Mouse (Mus musculus) hindbrain, embryonic 14.5 days (tissue): ENCODE data around the gene Ggta1. TPM values are rescaled to one million over a fixed set of nuclear protein-coding genes. Genes with fewer than 3 reads are reported as not detected.

Source experiments
- ATAC-seq: fragments of 200-750 bp; cut with Nextera tagmentation; 2 replicates; pipeline ENCODE4 v1.8.0; 2017; ENCODE audit warnings: moderate number of reproducible peaks, mild to moderate bottlenecking, moderate TSS enrichment, moderate library complexity; ENCODE audit not compliant: low FRiP score
- DNase-seq: peaks from one replicate; pipeline ENCODE4 v3.0.0-alpha.2; 2015; ENCODE audit warnings: low spot score
- H3K27ac ChIP-seq: fragments of 300-500 bp; sonication (generic); 2 replicates; pipeline ENCODE4 v1.5.1; 2014; ENCODE audit warnings: mild to moderate bottlenecking, moderate library complexity
- H3K27me3 ChIP-seq: fragments of 300-500 bp; sonication (generic); 2 replicates; pipeline ENCODE4 v1.6.1; 2014; ENCODE audit warnings: mild to moderate bottlenecking, low read length, mixed read lengths; ENCODE audit not compliant: control insufficient read depth, insufficient read depth
- H3K36me3 ChIP-seq: fragments of 300-500 bp; sonication (generic); replicated peaks from 2 replicates; pipeline ENCODE4 v1.6.1; 2014; ENCODE audit not compliant: control insufficient read depth, insufficient read depth
- H3K4me1 ChIP-seq: fragments of 300-500 bp; sonication (generic); replicated peaks from 2 replicates; pipeline ENCODE4 v1.6.1; 2014; ENCODE audit warnings: antibody characterized with exemption, low read length, mixed read lengths; ENCODE audit not compliant: control insufficient read depth, insufficient read depth
- H3K4me2 ChIP-seq: fragments of 300-500 bp; sonication (generic); replicated peaks from 2 replicates; pipeline ENCODE4 v1.6.1; 2014; ENCODE audit warnings: mild to moderate bottlenecking, moderate library complexity
- H3K4me3 ChIP-seq: fragments of 300-500 bp; sonication (generic); replicated peaks from 2 replicates; pipeline ENCODE4 v1.5.1; 2014; ENCODE audit warnings: mild to moderate bottlenecking, low read length
- H3K9ac ChIP-seq: fragments of 300-500 bp; sonication (generic); 2 replicates; pipeline ENCODE4 v1.6.1; 2014
- H3K9me3 ChIP-seq: fragments of 300-500 bp; sonication (generic); 2 replicates; pipeline ENCODE4 v1.6.1; 2016; ENCODE audit warnings: low read length; ENCODE audit not compliant: control insufficient read depth
- WGBS: fragments of 180-500 bp; shearing (Covaris S2); extraction: QIAGEN DNeasy Blood & Tissue Kit; methylation state at CpG from one replicate; pipeline ENCODE4 v1.1.7; 2014; 5-methylcytosine and 5-hydroxymethylcytosine counted together
- polyA plus RNA-seq: library from polyadenylated mRNA; unstranded; fragments of >200 nt; fragmentation: Nextera tagmentation; extraction: Ambion mirVana; gene quantifications from 2 replicates; pipeline ENCODE4 v1.2.1, GENCODE M21; 2014

Ggta1 gene
- polyA plus RNA-seq, 1 experiment from 2014 or later = 8.4 TPM

GRCm38 (mm10) chr2:35504417-35504776, 41.4 kb upstream of the Ggta1 start:
- no peaks in the 10 kb centered on the region for H3K9me3 ChIP-seq
- no peaks in the 10 kb centered on the region for H3K27me3 ChIP-seq
- no peak overlapping the region for H3K9ac ChIP-seq
- no peaks in the 10 kb centered on the region for H3K36me3 ChIP-seq
- no peak overlapping the region for H3K27ac ChIP-seq
- no peak for DNase-seq
- H3K4me1 ChIP-seq = peaks cover 13% of the 10 kb centered on the region; the same call in 1 of the 2 replicates
- WGBS = 82% methylated on average over 7 of the region's 7 CpGs
- no peak overlapping the region for H3K4me3 ChIP-seq
- ATAC-seq = no peak
- H3K4me2 ChIP-seq = no peak overlapping the region

DNA sequence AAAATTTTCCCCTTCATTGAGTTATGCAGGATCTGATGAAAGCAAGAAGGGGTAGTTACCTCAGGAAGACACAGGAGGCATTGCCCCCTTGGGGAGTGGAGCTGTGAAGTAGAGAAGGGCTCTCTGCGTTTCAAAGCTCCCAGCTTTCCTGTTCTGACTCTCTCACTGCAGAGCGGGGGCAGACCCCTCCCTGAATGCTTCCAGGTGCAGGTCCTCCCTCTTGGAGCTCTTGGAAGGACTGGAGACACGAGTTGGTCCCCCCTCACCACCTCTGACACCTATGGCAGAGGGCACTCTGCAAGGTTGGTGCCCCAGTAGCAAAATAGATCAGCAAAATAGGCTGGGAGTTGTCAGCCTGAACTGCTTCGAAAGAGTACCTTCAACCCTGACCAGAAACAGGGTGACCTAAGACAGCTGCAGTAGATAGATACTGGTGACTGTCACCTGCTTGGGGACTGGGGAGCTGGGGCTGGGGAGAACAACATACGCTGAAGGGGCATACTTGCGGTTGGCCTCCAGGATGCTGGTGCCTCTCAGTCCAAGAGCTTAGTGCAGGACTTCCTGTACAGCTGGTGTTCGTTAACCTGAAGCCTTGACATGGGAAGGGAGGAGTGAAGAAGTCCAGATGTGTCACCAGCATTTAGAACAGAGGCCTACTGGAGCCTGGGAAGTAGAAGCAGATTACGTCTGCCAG, 40.8 kb upstream of the Ggta1 start:
- no peak for DNase-seq
- Histone ChIP-seq H3K9ac (no peak overlapping the region), H3K4me1 (0 out of 2 replicates have a peak, but pooled peaks cover 8% of the 10 kb centered on the region), H3K27me3 (no peaks in the 10 kb centered on the region), H3K27ac (no peak overlapping the region), H3K36me3 (no peaks in the 10 kb centered on the region), H3K9me3 (no peaks in the 10 kb centered on the region), H3K4me2 (no peak overlapping the region), H3K4me3 (no peak overlapping the region)
- 75% methylated on average over 8 of the region's 8 CpGs for WGBS
- no peak for ATAC-seq

DNA sequence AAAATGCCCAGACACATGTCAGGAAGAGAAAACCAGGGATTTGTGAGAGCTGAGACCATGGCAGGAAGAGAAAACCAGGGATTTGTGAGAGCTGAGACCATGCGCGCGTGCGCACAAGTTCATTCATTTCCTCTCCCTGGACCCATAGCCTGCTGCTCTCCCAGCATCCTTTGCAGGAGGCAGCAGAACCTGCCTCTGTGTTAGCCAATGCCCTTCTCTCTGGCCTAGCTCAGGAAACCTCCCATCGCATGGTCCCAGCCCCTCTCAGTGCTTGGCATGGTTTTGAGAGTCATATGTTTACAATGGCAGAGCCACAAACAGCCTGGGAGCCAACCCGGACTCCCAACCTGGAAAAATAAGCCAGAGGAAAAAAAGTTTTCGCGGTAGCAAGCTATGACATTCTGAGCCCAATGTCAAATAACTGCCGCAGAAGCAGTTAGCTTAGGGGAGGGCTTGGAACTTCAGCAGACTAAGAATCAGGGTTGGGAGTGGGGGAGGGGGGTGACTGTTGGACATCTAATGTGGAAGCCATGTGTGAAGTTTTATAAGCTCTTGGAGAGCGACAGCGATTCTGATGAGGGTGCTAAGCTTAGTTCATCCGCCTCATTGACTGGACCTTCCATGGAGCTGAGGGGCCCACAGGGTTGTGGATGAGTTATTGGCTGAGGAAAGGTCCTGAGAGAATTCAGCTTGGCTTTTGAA, 40.1 kb upstream of the Ggta1 start:
- Histone ChIP-seq H3K9me3 (no peaks in the 10 kb centered on the region), H3K4me3 (no peak overlapping the region), H3K27ac (no peak overlapping the region), H3K36me3 (no peaks in the 10 kb centered on the region), H3K9ac (no peak overlapping the region), H3K4me1 (0 out of 2 replicates have a peak, but pooled peaks cover 1% of the 10 kb centered on the region), H3K27me3 (no peaks in the 10 kb centered on the region), H3K4me2 (no peak overlapping the region)
- WGBS = 89% methylated on average over 12 of the region's 12 CpGs
- no peak for ATAC-seq
- DNase-seq = no peak

DNA sequence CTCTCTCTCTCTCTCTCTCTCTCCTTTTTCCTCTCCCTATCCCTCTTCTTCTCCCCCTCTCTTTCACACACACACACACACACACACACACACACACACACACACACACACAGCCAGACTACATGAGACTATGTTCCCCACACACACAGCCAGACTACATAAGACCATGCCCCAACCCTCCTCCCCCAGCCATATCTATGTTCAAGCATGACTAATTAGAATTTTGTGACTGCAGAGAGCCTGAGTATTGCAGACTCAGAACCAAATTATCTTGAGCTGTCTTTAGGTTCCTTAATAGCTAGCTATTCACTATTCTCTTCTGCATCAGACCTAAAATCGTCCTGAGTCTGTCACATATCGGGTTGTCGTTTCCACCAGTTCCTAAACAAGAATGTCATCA, 39.5 kb upstream of the Ggta1 start:
- no peak overlapping the region for H3K4me2 ChIP-seq
- no peak overlapping the region for H3K4me3 ChIP-seq
- H3K27me3 ChIP-seq = no peaks in the 10 kb centered on the region
- no peaks in the 10 kb centered on the region for H3K4me1 ChIP-seq
- no peak overlapping the region for H3K27ac ChIP-seq
- no peaks in the 10 kb centered on the region for H3K9me3 ChIP-seq
- 87% methylated on average over 3 of the region's 3 CpGs for WGBS
- DNase-seq = no peak
- no peaks in the 10 kb centered on the region for H3K36me3 ChIP-seq
- H3K9ac ChIP-seq = no peak overlapping the region
- ATAC-seq = no peak; the same call in 1 of the 2 replicates

DNA sequence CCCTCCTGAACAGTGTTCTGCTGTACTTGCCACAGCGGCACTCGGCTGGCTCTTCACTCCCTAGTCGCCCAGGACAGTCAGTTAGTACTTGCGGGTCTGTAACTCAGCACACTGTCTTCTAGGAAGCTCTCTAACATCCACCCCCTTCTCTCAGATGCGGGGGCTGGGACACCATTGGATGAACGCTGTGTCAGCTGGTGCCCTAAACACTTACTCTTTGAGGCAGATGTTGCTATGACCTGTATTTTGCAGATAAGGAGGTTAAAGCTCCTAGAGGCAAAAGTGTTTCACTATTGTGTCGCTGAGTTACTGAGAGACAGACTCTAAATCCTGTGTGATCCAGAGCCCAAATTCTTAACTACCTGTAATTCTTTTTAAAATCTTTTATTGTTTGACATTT, 36.4 kb upstream of the Ggta1 start:
- H3K27me3 ChIP-seq = no peaks in the 10 kb centered on the region
- H3K36me3 ChIP-seq = no peaks in the 10 kb centered on the region
- DNase-seq (no peak), ATAC-seq (no peak)
- no peaks in the 10 kb centered on the region for H3K4me1 ChIP-seq
- no peak overlapping the region for H3K9ac ChIP-seq
- no peaks in the 10 kb centered on the region for H3K9me3 ChIP-seq
- H3K27ac ChIP-seq = no peak overlapping the region
- H3K4me2 ChIP-seq = no peak overlapping the region
- H3K4me3 ChIP-seq = no peak overlapping the region
- WGBS = 85% methylated on average over 7 of the region's 7 CpGs

DNA sequence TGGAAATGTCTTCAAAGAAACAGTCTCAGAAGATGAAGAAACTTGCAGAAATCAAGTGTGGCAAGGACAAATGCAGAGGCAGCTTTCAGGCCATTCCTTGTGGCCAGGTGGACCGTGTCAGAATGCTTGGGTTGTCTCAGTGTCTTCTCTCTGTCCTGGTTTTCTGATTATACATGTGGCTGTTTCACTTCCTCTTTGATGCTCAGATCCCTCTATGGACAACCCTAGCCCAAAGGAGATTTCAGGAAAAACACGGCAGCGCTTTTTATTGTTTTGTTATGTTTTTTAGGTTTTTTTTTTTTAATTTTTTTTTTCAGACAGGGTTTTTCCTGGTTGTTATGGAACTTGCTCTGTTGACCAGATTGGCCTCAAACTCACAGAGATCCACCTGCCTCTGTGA, 35.9 kb upstream of the Ggta1 start:
- H3K4me1 ChIP-seq = no peaks in the 10 kb centered on the region
- DNase-seq = no peak
- H3K27ac ChIP-seq = no peak overlapping the region
- no peak overlapping the region for H3K9ac ChIP-seq
- no peaks in the 10 kb centered on the region for H3K9me3 ChIP-seq
- WGBS = 93% methylated on average over 3 of the region's 3 CpGs
- no peaks in the 10 kb centered on the region for H3K36me3 ChIP-seq
- H3K4me3 ChIP-seq = no peak overlapping the region
- H3K27me3 ChIP-seq = no peaks in the 10 kb centered on the region
- ATAC-seq = no peak
- no peak overlapping the region for H3K4me2 ChIP-seq

DNA sequence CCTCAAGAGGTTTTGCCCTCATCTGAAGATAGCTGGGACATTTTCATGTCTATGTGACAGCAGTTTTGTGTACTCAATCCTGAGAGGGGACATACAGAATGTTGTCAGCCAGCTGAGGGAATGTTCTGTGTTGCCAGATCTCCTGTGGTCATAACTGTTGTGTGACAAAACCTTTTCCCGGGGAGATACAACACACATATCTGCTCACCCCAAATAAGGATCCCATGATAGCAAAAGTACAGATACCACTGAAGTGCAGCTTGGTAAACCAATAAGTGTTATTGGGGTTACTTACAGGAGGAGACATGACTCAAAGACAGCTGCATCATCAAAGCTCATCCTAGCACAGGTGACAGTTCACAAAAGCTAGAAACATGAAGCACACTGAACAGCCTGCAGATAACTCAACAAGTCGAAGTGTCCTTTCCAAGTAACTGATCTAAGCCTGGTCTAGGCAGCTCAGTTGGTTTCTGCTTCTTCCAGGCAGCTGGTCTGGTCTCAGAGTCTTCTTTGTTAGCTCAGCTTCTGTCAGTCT, 34.7 kb upstream of the Ggta1 start:
- ATAC-seq (no peak), DNase-seq (no peak)
- Histone ChIP-seq H3K27ac (no peak overlapping the region), H3K27me3 (no peaks in the 10 kb centered on the region), H3K4me1 (no peaks in the 10 kb centered on the region), H3K4me3 (no peak overlapping the region), H3K9me3 (no peaks in the 10 kb centered on the region), H3K36me3 (no peaks in the 10 kb centered on the region), H3K4me2 (no peak overlapping the region), H3K9ac (no peak overlapping the region)
- WGBS = 82% methylated on average over 2 of the region's 2 CpGs

GRCm38 (mm10) chr2:35496279-35497013, 33.4 kb upstream of the Ggta1 start:
- Histone ChIP-seq H3K4me1 (no peaks in the 10 kb centered on the region), H3K27me3 (no peaks in the 10 kb centered on the region), H3K27ac (no peak overlapping the region), H3K9me3 (no peaks in the 10 kb centered on the region), H3K4me2 (no peak overlapping the region), H3K9ac (no peak overlapping the region), H3K4me3 (no peak overlapping the region), H3K36me3 (no peaks in the 10 kb centered on the region)
- no peak for ATAC-seq
- DNase-seq = no peak
- 85% methylated on average over 5 of the region's 5 CpGs for WGBS
